Mouse (Mus musculus) ES-E14 (cell line): Measurements from ENCODE around the gene Gcn1l1. TPM values are rescaled to one million over a fixed set of nuclear protein-coding genes. Genes with fewer than 3 reads are reported as not detected.
A peak's percentile ranks its signal among the peaks of the same experiment; 100 is the strongest.

Experiments used
- DNase-seq: peaks from one replicate; pipeline ENCODE4 v3.0.0-alpha.2; 2013; ENCODE audit warnings: low read depth, low spot score
- H3K27ac ChIP-seq: 2 replicates; pipeline ENCODE4 v1.5.1; 2012; ENCODE audit warnings: low read depth, mild to moderate bottlenecking, low read length, moderate library complexity, mixed read lengths; ENCODE audit not compliant: poor library complexity, insufficient read depth, severe bottlenecking
- H3K36me3 ChIP-seq: 2 replicates; pipeline ENCODE4 v1.6.1; 2012; ENCODE audit warnings: mild to moderate bottlenecking, low read length, moderate library complexity, mixed read lengths; ENCODE audit not compliant: control insufficient read depth, poor library complexity, insufficient read depth, severe bottlenecking
- H3K4me1 ChIP-seq, 2 experiments: fragments of 150-350 bp in 1 of 2; sonication (generic) in 1 of 2; 2 replicates each; pipeline ENCODE4 v1.6.1; 2012; ENCODE audit warnings: low read length in 2 of 2, mild to moderate bottlenecking in 1 of 2, mixed read lengths in 1 of 2; ENCODE audit not compliant: control insufficient read depth in 2 of 2, insufficient read depth in 2 of 2, poor library complexity in 1 of 2
- H3K4me3 ChIP-seq, 2 experiments: fragments of 150-350 bp in 1 of 2; sonication (generic) in 1 of 2; 2 replicates each; pipeline ENCODE4 v1.5.1; 2012; ENCODE audit warnings: low read length in 2 of 2, low read depth in 1 of 2, mild to moderate bottlenecking in 1 of 2, mixed read lengths in 1 of 2; ENCODE audit not compliant: insufficient read depth in 1 of 2, poor library complexity in 1 of 2, severe bottlenecking in 1 of 2
- H3K9ac ChIP-seq: 2 replicates; pipeline ENCODE4 v1.6.1; 2012; ENCODE audit warnings: low read depth, mild to moderate bottlenecking, low read length, mixed read lengths; ENCODE audit not compliant: poor library complexity, insufficient read depth, severe bottlenecking
- H3K9me3 ChIP-seq: fragments of 150-350 bp; sonication (generic); 2 replicates; pipeline ENCODE4 v1.6.1; 2012; ENCODE audit warnings: low read depth, mild to moderate bottlenecking, low read length; ENCODE audit not compliant: control insufficient read depth, insufficient read depth
- CHD2 ChIP-seq: IDR thresholded peaks from 2 replicates; pipeline ENCODE4 v1.6.1; 2014; ENCODE audit warnings: mild to moderate bottlenecking, low read depth, low read length, inconsistent platforms
- HCFC1 ChIP-seq: IDR thresholded peaks from 2 replicates; pipeline ENCODE4 v1.6.1; 2012; ENCODE audit warnings: low read length, inconsistent platforms, borderline replicate concordance; ENCODE audit not compliant: insufficient read depth
- MAFK ChIP-seq: IDR thresholded peaks from 2 replicates; pipeline ENCODE4 v1.6.1; 2014; ENCODE audit warnings: mild to moderate bottlenecking, low read depth, low read length, inconsistent platforms; ENCODE audit not compliant: insufficient read depth
- ZC3H11A ChIP-seq: IDR thresholded peaks from 2 replicates; pipeline ENCODE4 v1.6.1; 2012; ENCODE audit warnings: low read depth, mild to moderate bottlenecking, inconsistent platforms, low read length, borderline replicate concordance
- ZNF384 ChIP-seq: IDR thresholded peaks from 2 replicates; pipeline ENCODE4 v1.6.1; 2012; ENCODE audit warnings: low read depth, low read length, inconsistent platforms
- in situ Hi-C, 2 experiments: fragments of 600-800 bp; cut with MboI; formaldehyde crosslinking; loops; one replicate each; pipeline ENCODE4 v1.15.1; 2025; ENCODE audit warnings: low sequenced_read_pairs in 2 of 2, inconsistent platforms in 1 of 2; ENCODE audit not compliant: unreplicated experiment in 2 of 2
- total RNA-seq: library from RNA; depleted of rRNA; stranded (reverse); fragments of 300-350 nt; gene quantifications from 2 replicates; pipeline ENCODE4 v1.2.3, GENCODE M21; 2012

Gcn1l1 gene
- total RNA-seq, 1 experiment: 112 TPM

- no peak overlapping the region for H3K27ac ChIP-seq
- DNase-seq: no peak
- no peaks in the 10 kb centered on the region for H3K9me3 ChIP-seq
- H3K4me3 ChIP-seq: peak overlapping the region; percentile 42 to 52; a peak in 3 of 4 replicates
- H3K4me1 ChIP-seq: peaks cover 0 to 10% of the 10 kb centered on the region in 2 experiments; a peak in 2 of 4 replicates
- TF ChIP-seq ZC3H11A (no peak), CHD2 (no peak), HCFC1 (no peak), ZNF384 (no peak)
- H3K9ac ChIP-seq: peak overlapping the region; percentile 48
- in situ Hi-C loops: no loop called here
- H3K36me3 ChIP-seq: peaks cover 12% of the 10 kb centered on the region
Measured at GRCm38 (mm10) chr5:115553801-115554420, 11.1 kb upstream of the Gcn1l1 start.

GRCm38 (mm10) chr5:115554536-115555291 lies 10.3 kb upstream of the Gcn1l1 start:
- Histone ChIP-seq H3K4me3 (no peak overlapping the region), H3K9me3 (no peaks in the 10 kb centered on the region), H3K9ac (no peak overlapping the region), H3K4me1 (peaks cover 0 to 8% of the 10 kb centered on the region in 2 experiments; a peak in 2 of 4 replicates), H3K36me3 (peaks cover 10% of the 10 kb centered on the region), H3K27ac (no peak overlapping the region)
- no peak for TF ChIP-seq ZNF384
- TF ChIP-seq CHD2: no peak
- DNase-seq: no peak
- in situ Hi-C loops: no loop called here

GRCm38 (mm10) chr5:115556217-115556616 lies 8.8 kb upstream of the Gcn1l1 start:
- TF ChIP-seq ZC3H11A: no peak
- peak; percentile 35; the same call in 1 of the 2 replicates for TF ChIP-seq HCFC1
- Histone ChIP-seq H3K4me3 (no peak overlapping the region), H3K4me1 (peaks cover 0 to 2% of the 10 kb centered on the region in 2 experiments; a peak in 2 of 4 replicates), H3K27ac (no peak overlapping the region), H3K9me3 (no peaks in the 10 kb centered on the region), H3K9ac (peak overlapping the region; percentile 38; the same call in 1 of the 2 replicates), H3K36me3 (peaks cover 19% of the 10 kb centered on the region)
- DNase-seq: peak; percentile 91
- in situ Hi-C loops: no loop called here

- DNase-seq: no peak
- Histone ChIP-seq H3K9me3 (no peaks in the 10 kb centered on the region), H3K4me3 (no peak overlapping the region), H3K36me3 (peaks cover 31% of the 10 kb centered on the region), H3K27ac (no peak overlapping the region), H3K4me1 (peaks cover 0 to under 1% of the 10 kb centered on the region in 2 experiments; a peak in 1 of 4 replicates), H3K9ac (no peak overlapping the region; the same call in 1 of the 2 replicates)
- TF ChIP-seq ZC3H11A: no peak
- TF ChIP-seq MAFK: no peak
- TF ChIP-seq ZNF384: no peak
- TF ChIP-seq CHD2: no peak
- TF ChIP-seq HCFC1: no peak
- in situ Hi-C loops: no loop called here
Measured at GRCm38 (mm10) chr5:115558182-115558794, 6.8 kb upstream of the Gcn1l1 start.
